Mouse (Mus musculus) ES-E14 (cell line): ENCODE results near the gene Slc9a7.

Experiments
- CHD2 ChIP-seq: IDR thresholded peaks from 2 replicates; pipeline ENCODE4 v1.6.1; 2014; ENCODE audit warnings: mild to moderate bottlenecking, low read depth, low read length, inconsistent platforms
- MAFK ChIP-seq: IDR thresholded peaks from 2 replicates; pipeline ENCODE4 v1.6.1; 2014; ENCODE audit warnings: mild to moderate bottlenecking, low read depth, low read length, inconsistent platforms; ENCODE audit not compliant: insufficient read depth
- ZNF384 ChIP-seq: IDR thresholded peaks from 2 replicates; pipeline ENCODE4 v1.6.1; 2012; ENCODE audit warnings: low read depth, low read length, inconsistent platforms

GRCm38 (mm10) chrX:20185616-20186015 lies 106.0 kb downstream of the Slc9a7 start:
- TF ChIP-seq ZNF384 (no peak), MAFK (no peak), CHD2 (no peak)
